Mouse (Mus musculus): ENCODE measurements at regions not wholly inside any gene's neighbourhood (a gene's known extent, or its start where the extent isn't known, plus 50 kb on each side); places are given as distances from the start of the nearest gene placed in this dataset.
"Not testable (repeated sequence)": the region's sequence is repeated elsewhere in the genome, so short reads cannot be mapped to it uniquely, and the experiment has no call there.

GRCm38 (mm10) chr8:20122067-20122925 is 219.1 kb downstream of the Gm31371 start:
- peak; percentile 100 for DNase-seq (ENCODE audit: low spot score in 2 of 2)

GRCm38 (mm10) chr8:20123545-20123944 is 220.4 kb downstream of the Gm31371 start:
- DNase-seq (ENCODE audit: low spot score in 2 of 2), result not testable (repeated sequence)

GRCm38 (mm10) chr8:20135626-20136025 is 227.4 kb downstream of the Gm15319 start:
- DNase-seq (ENCODE audit: low spot score in 2 of 2), result not testable (repeated sequence)

- not testable (repeated sequence) for DNase-seq (ENCODE audit: low spot score in 2 of 2)
These were observed 217.6 kb downstream of the Gm15319 start for GRCm38 (mm10) chr8:20145436-20145835.

DNA sequence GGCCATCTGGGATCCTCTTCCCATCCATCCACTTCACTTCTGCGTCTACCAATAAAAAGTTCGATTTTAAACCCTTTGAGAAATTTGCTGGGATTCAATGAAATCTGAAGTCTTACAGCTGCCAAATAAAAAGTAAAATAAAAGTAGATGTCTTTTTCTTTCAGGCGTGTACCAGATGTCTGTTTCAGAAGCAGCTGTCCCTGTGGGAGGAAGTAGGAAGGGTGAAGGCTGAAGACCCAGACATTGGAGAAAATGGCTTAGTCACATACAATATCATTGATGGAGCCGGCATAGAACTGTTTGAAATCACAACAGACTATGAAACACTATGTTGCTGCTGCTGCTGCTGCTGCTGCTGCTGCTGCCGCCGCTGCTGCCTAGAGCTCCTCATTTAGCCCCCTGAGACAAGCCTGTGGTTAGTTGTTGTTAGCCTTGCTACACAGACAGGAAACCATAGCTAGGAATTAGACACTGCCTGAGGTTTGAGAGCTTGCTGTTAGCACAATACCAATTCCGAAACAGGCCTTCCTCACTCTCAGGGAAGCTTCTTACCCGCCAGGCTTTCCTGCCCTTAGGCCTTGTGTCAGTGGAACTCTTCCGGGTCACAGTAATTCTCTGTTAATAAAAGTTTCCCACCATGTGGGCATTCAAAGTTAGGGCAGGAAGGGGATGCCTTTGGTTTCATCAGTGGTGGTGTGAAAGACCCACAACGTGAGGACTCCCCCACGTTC is 211.5 kb downstream of the Gm15319 start:
- not testable (repeated sequence) for DNase-seq (ENCODE audit: low spot score in 2 of 2)

- peak; percentile 22 to 59 for DNase-seq (ENCODE audit: low spot score in 2 of 2)
These were observed 208.9 kb downstream of the Gm15319 start for GRCm38 (mm10) chr8:20154091-20154490.

Measured in urinary bladder, postnatal 4 days (tissue).